Comparison of ENCODE assay signal across 18 mouse cellular contexts in the genomic region with DNA sequence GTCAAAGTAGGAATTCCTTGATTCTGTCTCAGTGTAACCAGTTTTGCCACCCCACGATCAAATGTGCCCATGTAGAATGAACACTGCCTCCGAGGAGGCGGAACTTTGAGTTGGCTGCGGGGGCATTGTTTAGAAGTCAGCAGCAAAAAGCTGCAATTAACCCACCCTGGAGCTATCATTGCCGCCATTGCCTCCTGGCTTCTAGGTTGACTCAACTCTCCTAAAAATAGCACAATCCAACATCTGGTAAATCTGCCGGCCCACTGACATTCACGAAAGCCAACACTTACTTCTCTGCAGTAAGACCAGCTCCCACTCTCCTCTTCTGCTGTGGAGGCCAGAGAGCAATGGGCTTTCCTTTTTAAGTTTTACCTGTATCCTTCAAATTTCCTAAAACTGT.
"Had no signal": no experiment of that assay in that cellular context is flagged by ENCODE, and none has a peak within 500 bp of the region (broad histone marks: within the 10 kb centered on the region; RNA-seq: fewer than 3 reads in every experiment).

No protein-coding gene starts in this region.

- H3K4me2 ChIP-seq: lung, embryonic 14.5 days; midbrain, embryonic 12.5 days; midbrain, embryonic 15.5 days; neural tube, embryonic 13.5 days; stomach, embryonic 15.5 days had no signal

- H3K27me3 ChIP-seq: midbrain, embryonic 12.5 days; midbrain, embryonic 15.5 days; neural tube, embryonic 13.5 days; stomach, embryonic 15.5 days had no signal

- DNase-seq: kidney, adult 2 months; kidney, postnatal 25 days; layer of hippocampus, adult 9-11 months; liver, postnatal 0 days; lung, embryonic 14.5 days; right cerebral cortex, postnatal 25 days; spleen, adult 18-20 months; thymus, adult 18-20 months; thymus, postnatal 36 days had no signal

- H3K4me3 ChIP-seq: layer of hippocampus, adult 2 months; midbrain, embryonic 12.5 days; midbrain, embryonic 15.5 days; neural tube, embryonic 13.5 days; stomach, embryonic 15.5 days had no signal

- H3K9me3 ChIP-seq: midbrain, embryonic 12.5 days; midbrain, embryonic 15.5 days; neural tube, embryonic 13.5 days; stomach, embryonic 15.5 days had no signal

- H3K36me3 ChIP-seq: midbrain, embryonic 12.5 days; midbrain, embryonic 15.5 days; neural tube, embryonic 13.5 days; stomach, embryonic 15.5 days had no signal

- H3K27ac ChIP-seq: kidney, postnatal 0 days; layer of hippocampus, adult 2 months; liver, embryonic 14.5 days; macrophage; midbrain, embryonic 12.5 days; midbrain, embryonic 15.5 days; neural tube, embryonic 13.5 days; stomach, embryonic 15.5 days had no signal

- H3K9ac ChIP-seq: liver, embryonic 14.5 days; liver, postnatal 0 days; lung, embryonic 14.5 days; midbrain, embryonic 12.5 days; midbrain, embryonic 15.5 days; neural tube, embryonic 13.5 days; stomach, embryonic 15.5 days had no signal

- ATAC-seq: liver, postnatal 0 days; lung, postnatal 0 days; midbrain, embryonic 15.5 days had no signal

- H3K4me1 ChIP-seq: midbrain, embryonic 12.5 days; midbrain, embryonic 15.5 days; neural tube, embryonic 13.5 days; stomach, embryonic 15.5 days had no signal
